Mouse (Mus musculus): ENCODE data around the gene S100a1. TPM values are rescaled to one million over a fixed set of nuclear protein-coding genes. Genes with fewer than 3 reads are reported as not detected.

The S100a1 gene
- total and polyA plus RNA-seq, 2 experiments from 2014 or later: 16.4 to 54.2 TPM

GRCm38 (mm10) chr3:90461935-90462334 is 52.3 kb downstream of the S100a1 start:
- no peak for TF ChIP-seq CTCF (IDR thresholded peaks at IDR 0.05)
- Histone ChIP-seq H3K4me2 (ENCODE audit: low read depth, low read length, poor library complexity, severe bottlenecking) (no peak overlapping the region), H3K4me3 (ENCODE audit: low read depth, low read length) (no peak overlapping the region), H3K9me3 (ENCODE audit: low read length) (no peaks in the 10 kb centered on the region), H3K36me3 (ENCODE audit: insufficient read depth, low read length) (no peaks in the 10 kb centered on the region), H3K4me1 (ENCODE audit: insufficient read depth, low read length) (0 out of 2 replicates have a peak, but pooled peaks cover 4% of the 10 kb centered on the region), H3K9ac (replicated peaks; ENCODE audit: low read length, poor library complexity, severe bottlenecking) (no peak overlapping the region), H3K27ac (ENCODE audit: low read depth, low read length) (no peak overlapping the region), H3K27me3 (ENCODE audit: insufficient read depth, low read length) (peaks cover 32% of the 10 kb centered on the region)
- no peak for DNase-seq (ENCODE audit: low spot score)
- 91% methylated on average over 3 of the region's 3 CpGs for WGBS
- ATAC-seq (ENCODE audit: low FRiP score): no peak

Other genes with a start within 250 kb of the S100a1 start
- 34.6 and 46.8 TPM in 2 replicates for gene Dennd4b, start 249.2 kb downstream of the S100a1 start, total RNA-seq (2014; rRNA removed)
- gene Dennd4b, start 249.2 kb downstream of the S100a1 start, polyA plus RNA-seq (2015; fragmentation: Nextera tagmentation; extraction: Ambion mirVana): 6.9 and 7.7 TPM in 2 replicates
- gene Gatad2b, start 221.2 kb downstream of the S100a1 start, total RNA-seq (2014; rRNA removed): 27.3 and 29.8 TPM in 2 replicates
- gene Gatad2b, start 221.2 kb downstream of the S100a1 start, polyA plus RNA-seq (2015; fragmentation: Nextera tagmentation; extraction: Ambion mirVana): 10.2 and 12.9 TPM in 2 replicates
- 64.8 and 86.6 TPM in 2 replicates for gene Slc27a3, start 124.5 kb downstream of the S100a1 start, total RNA-seq (2014; rRNA removed)
- gene Slc27a3, start 124.5 kb downstream of the S100a1 start, polyA plus RNA-seq (2015; fragmentation: Nextera tagmentation; extraction: Ambion mirVana): 30.8 and 31.4 TPM in 2 replicates
- 58.5 and 61.8 TPM in 2 replicates for gene Ints3, start 80.8 kb downstream of the S100a1 start, total RNA-seq (2014; rRNA removed)
- 19.7 and 22.3 TPM in 2 replicates for gene Ints3, start 80.8 kb downstream of the S100a1 start, polyA plus RNA-seq (2015; fragmentation: Nextera tagmentation; extraction: Ambion mirVana)
- 4.0 and 4.1 TPM in 2 replicates for gene Npr1, start 48.5 kb downstream of the S100a1 start, total RNA-seq (2014; rRNA removed)
- 1.5 and 2.0 TPM in 2 replicates for gene Npr1, start 48.5 kb downstream of the S100a1 start, polyA plus RNA-seq (2015; fragmentation: Nextera tagmentation; extraction: Ambion mirVana)
- gene Ilf2, start 38.3 kb downstream of the S100a1 start, total RNA-seq (2014; rRNA removed): 136 and 147 TPM in 2 replicates
- 177 and 182 TPM in 2 replicates for gene Ilf2, start 38.3 kb downstream of the S100a1 start, polyA plus RNA-seq (2015; fragmentation: Nextera tagmentation; extraction: Ambion mirVana)
- gene Snapin, start 23.4 kb downstream of the S100a1 start, total RNA-seq (2014; rRNA removed): 41.2 and 51.9 TPM in 2 replicates
- 93.5 and 97.2 TPM in 2 replicates for gene Snapin, start 23.4 kb downstream of the S100a1 start, polyA plus RNA-seq (2015; fragmentation: Nextera tagmentation; extraction: Ambion mirVana)
- gene Chtop, start 4.9 kb downstream of the S100a1 start, total RNA-seq (2014; rRNA removed): 233 and 254 TPM in 2 replicates
- gene Chtop, start 4.9 kb downstream of the S100a1 start, polyA plus RNA-seq (2015; fragmentation: Nextera tagmentation; extraction: Ambion mirVana): 154 and 163 TPM in 2 replicates
- gene S100a13, start within 50 bp of the S100a1 start, total RNA-seq (2014; rRNA removed): 4.5 and 7.3 TPM in 2 replicates
- 20.3 and 21.1 TPM in 2 replicates for gene S100a13, start within 50 bp of the S100a1 start, polyA plus RNA-seq (2015; fragmentation: Nextera tagmentation; extraction: Ambion mirVana)
- 0.55 TPM in 1 of 2 replicates, not detected in the other for gene S100a14, start 12.5 kb upstream of the S100a1 start, total RNA-seq (2014; rRNA removed)
- gene S100a14, start 12.5 kb upstream of the S100a1 start, polyA plus RNA-seq (2015; fragmentation: Nextera tagmentation; extraction: Ambion mirVana): not detected in 2 replicates
- 38.4 and 76.1 TPM in 2 replicates for gene S100a16, start 22.9 kb upstream of the S100a1 start, total RNA-seq (2014; rRNA removed)
- gene S100a16, start 22.9 kb upstream of the S100a1 start, polyA plus RNA-seq (2015; fragmentation: Nextera tagmentation; extraction: Ambion mirVana): 65.5 and 74.7 TPM in 2 replicates
- 0.19 and 3.5 TPM in 2 replicates for gene S100a3, start 46.2 kb upstream of the S100a1 start, total RNA-seq (2014; rRNA removed)
- gene S100a3, start 46.2 kb upstream of the S100a1 start, polyA plus RNA-seq (2015; fragmentation: Nextera tagmentation; extraction: Ambion mirVana): 0.81 and 0.90 TPM in 2 replicates
- not detected in 2 replicates for gene S100a2, start 75.9 kb upstream of the S100a1 start, total RNA-seq (2014; rRNA removed)
- not detected in 2 replicates for gene S100a2, start 75.9 kb upstream of the S100a1 start, polyA plus RNA-seq (2015; fragmentation: Nextera tagmentation; extraction: Ambion mirVana)
- 1.6 TPM in 1 of 2 replicates, not detected in the other for gene Gm42674, start 87.5 kb upstream of the S100a1 start, total RNA-seq (2014; rRNA removed)
- gene Gm42674, start 87.5 kb upstream of the S100a1 start, polyA plus RNA-seq (2015; fragmentation: Nextera tagmentation; extraction: Ambion mirVana): not detected in 2 replicates
- not detected in 2 replicates for gene S100a4, start 89.4 kb upstream of the S100a1 start, total RNA-seq (2014; rRNA removed)
- gene S100a4, start 89.4 kb upstream of the S100a1 start, polyA plus RNA-seq (2015; fragmentation: Nextera tagmentation; extraction: Ambion mirVana): 2.4 and 2.5 TPM in 2 replicates
- not detected in 2 replicates for gene S100a5, start 94.1 kb upstream of the S100a1 start, total RNA-seq (2014; rRNA removed)
- gene S100a5, start 94.1 kb upstream of the S100a1 start, polyA plus RNA-seq (2015; fragmentation: Nextera tagmentation; extraction: Ambion mirVana): 0.43 TPM in 1 of 2 replicates, not detected in the other
- gene S100a6, start 98.5 kb upstream of the S100a1 start, total RNA-seq (2014; rRNA removed): 13.8 and 14.3 TPM in 2 replicates
- gene S100a6, start 98.5 kb upstream of the S100a1 start, polyA plus RNA-seq (2015; fragmentation: Nextera tagmentation; extraction: Ambion mirVana): 42.3 and 50.9 TPM in 2 replicates
- gene S100a7a, start 139.6 kb upstream of the S100a1 start, total RNA-seq (2014; rRNA removed): not detected in 2 replicates
- not detected in 2 replicates for gene S100a7a, start 139.6 kb upstream of the S100a1 start, polyA plus RNA-seq (2015; fragmentation: Nextera tagmentation; extraction: Ambion mirVana)
- gene S100a8, start 154.6 kb upstream of the S100a1 start, total RNA-seq (2014; rRNA removed): 0.93 and 1.8 TPM in 2 replicates
- 2.2 and 4.2 TPM in 2 replicates for gene S100a8, start 154.6 kb upstream of the S100a1 start, polyA plus RNA-seq (2015; fragmentation: Nextera tagmentation; extraction: Ambion mirVana)
- 5.5 TPM in 1 of 2 replicates, not detected in the other for gene S100a9, start 181.3 kb upstream of the S100a1 start, total RNA-seq (2014; rRNA removed)
- gene S100a9, start 181.3 kb upstream of the S100a1 start, polyA plus RNA-seq (2015; fragmentation: Nextera tagmentation; extraction: Ambion mirVana): 2.1 and 2.2 TPM in 2 replicates
- not detected in 2 replicates for gene Pglyrp4, start 212.5 kb upstream of the S100a1 start, total RNA-seq (2014; rRNA removed)
- not detected in 2 replicates for gene Pglyrp4, start 212.5 kb upstream of the S100a1 start, polyA plus RNA-seq (2015; fragmentation: Nextera tagmentation; extraction: Ambion mirVana)

Measured in midbrain, postnatal 0 days (tissue).